Mouse (Mus musculus) stomach, embryonic 16.5 days (tissue): ENCODE results near the gene Asprv1. TPM values are rescaled to one million over a fixed set of nuclear protein-coding genes. Genes with fewer than 3 reads are reported as not detected.
A peak's percentile ranks its signal among the peaks of the same experiment; 100 is the strongest.

ENCODE experiments used
- ATAC-seq: fragments of 200-750 bp; cut with Nextera tagmentation; 2 replicates; pipeline ENCODE4 v1.8.0; 2017; ENCODE audit warnings: moderate number of reproducible peaks, moderate TSS enrichment; ENCODE audit not compliant: insufficient read depth, low FRiP score
- H3K27ac ChIP-seq: fragments of 300-500 bp; sonication (generic); 2 replicates; pipeline ENCODE4 v1.5.1; 2014; ENCODE audit warnings: low read length
- H3K27me3 ChIP-seq: fragments of 300-500 bp; sonication (generic); 2 replicates; pipeline ENCODE4 v1.6.1; 2014; ENCODE audit warnings: low read length, control low read depth, mixed read lengths; ENCODE audit not compliant: control insufficient read depth, insufficient read depth
- H3K36me3 ChIP-seq: fragments of 300-500 bp; sonication (generic); 2 replicates; pipeline ENCODE4 v1.6.1; 2014; ENCODE audit warnings: low read length; ENCODE audit not compliant: control insufficient read depth, insufficient read depth
- H3K4me1 ChIP-seq: fragments of 300-500 bp; sonication (generic); 2 replicates; pipeline ENCODE4 v1.6.1; 2014; ENCODE audit warnings: low read length, control low read depth, mixed read lengths; ENCODE audit not compliant: control insufficient read depth, insufficient read depth
- H3K4me2 ChIP-seq: fragments of 300-500 bp; sonication (generic); 2 replicates; pipeline ENCODE4 v1.6.1; 2014; ENCODE audit warnings: low read depth, low read length, mixed read lengths
- H3K4me3 ChIP-seq: fragments of 300-500 bp; sonication (generic); replicated peaks from 2 replicates; pipeline ENCODE4 v1.5.1; 2014; ENCODE audit warnings: mild to moderate bottlenecking, low read length
- H3K9ac ChIP-seq: fragments of 300-500 bp; sonication (generic); 2 replicates; pipeline ENCODE4 v1.6.1; 2014; ENCODE audit warnings: low read length
- H3K9me3 ChIP-seq: fragments of 300-500 bp; sonication (generic); replicated peaks from 2 replicates; pipeline ENCODE4 v1.6.1; 2016; ENCODE audit warnings: low read length, control low read depth; ENCODE audit not compliant: control insufficient read depth
- WGBS: fragments of 180-500 bp; shearing (Covaris S2); extraction: QIAGEN DNeasy Blood & Tissue Kit; methylation state at CpG from one replicate; pipeline ENCODE4 v1.1.7; 2014; 5-methylcytosine and 5-hydroxymethylcytosine counted together
- polyA plus RNA-seq: library from polyadenylated mRNA; unstranded; fragments of >200 nt; fragmentation: Nextera tagmentation; extraction: Ambion mirVana; gene quantifications from 2 replicates; pipeline ENCODE4 v1.2.1, GENCODE M21; 2015

Gene Asprv1
- polyA plus RNA-seq, 1 experiment from 2014 or later = 360 TPM

DNA sequence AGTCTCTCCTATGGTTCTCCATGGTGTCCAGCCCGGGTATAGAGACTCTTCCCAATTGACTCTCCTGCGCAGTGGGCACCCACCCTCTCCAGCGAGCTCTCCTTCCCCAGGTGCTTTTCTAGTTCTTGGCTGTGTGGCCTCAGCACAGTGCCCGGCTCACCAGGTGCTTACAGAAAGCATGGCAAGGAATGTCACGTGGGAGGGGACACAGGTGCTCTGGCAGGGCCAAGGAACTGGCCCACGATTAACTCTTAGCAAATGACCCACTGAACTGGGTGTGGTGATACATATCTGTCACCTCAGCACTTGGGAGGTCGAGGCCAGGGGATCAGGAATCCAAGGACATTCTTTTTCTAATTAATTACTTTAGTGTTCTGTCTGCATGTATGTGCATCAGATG lies 18.2 kb downstream of the Asprv1 start:
- Histone ChIP-seq H3K9me3 (no peaks in the 10 kb centered on the region), H3K4me2 (no peak overlapping the region), H3K27me3 (no peaks in the 10 kb centered on the region), H3K4me3 (no peak overlapping the region), H3K9ac (no peak overlapping the region), H3K36me3 (peaks cover 10% of the 10 kb centered on the region; the same call in 1 of the 2 replicates), H3K4me1 (no peaks in the 10 kb centered on the region), H3K27ac (no peak overlapping the region)
- ATAC-seq = no peak
- WGBS = 62% methylated on average over 7 of the region's 7 CpGs

DNA sequence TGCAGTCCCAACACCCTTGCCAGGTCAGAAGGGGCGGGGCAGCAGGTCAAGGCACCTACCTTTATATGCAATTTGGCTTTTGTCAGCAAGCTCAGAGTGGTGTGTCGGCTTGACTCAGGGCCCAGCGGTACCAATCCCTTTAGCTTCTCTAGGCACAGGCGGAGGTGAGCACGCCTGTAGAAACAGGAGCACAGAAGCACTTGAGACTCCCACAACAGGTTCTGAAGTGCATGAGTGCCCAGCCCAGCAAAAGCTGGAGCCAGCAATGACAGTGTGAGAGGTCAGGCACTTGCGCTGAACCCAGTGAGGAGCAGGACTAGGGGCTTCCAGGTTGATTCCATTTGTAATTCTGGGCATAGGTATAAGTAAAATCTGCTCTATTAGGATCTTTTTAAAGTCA lies 25.1 kb downstream of the Asprv1 start:
- Histone ChIP-seq H3K9ac (no peak overlapping the region), H3K4me2 (no peak overlapping the region), H3K9me3 (no peaks in the 10 kb centered on the region), H3K27ac (no peak overlapping the region), H3K36me3 (peaks cover 15% of the 10 kb centered on the region), H3K4me1 (no peaks in the 10 kb centered on the region), H3K4me3 (no peak overlapping the region), H3K27me3 (no peaks in the 10 kb centered on the region)
- WGBS = 88% methylated on average over 6 of the region's 6 CpGs
- ATAC-seq = no peak

DNA sequence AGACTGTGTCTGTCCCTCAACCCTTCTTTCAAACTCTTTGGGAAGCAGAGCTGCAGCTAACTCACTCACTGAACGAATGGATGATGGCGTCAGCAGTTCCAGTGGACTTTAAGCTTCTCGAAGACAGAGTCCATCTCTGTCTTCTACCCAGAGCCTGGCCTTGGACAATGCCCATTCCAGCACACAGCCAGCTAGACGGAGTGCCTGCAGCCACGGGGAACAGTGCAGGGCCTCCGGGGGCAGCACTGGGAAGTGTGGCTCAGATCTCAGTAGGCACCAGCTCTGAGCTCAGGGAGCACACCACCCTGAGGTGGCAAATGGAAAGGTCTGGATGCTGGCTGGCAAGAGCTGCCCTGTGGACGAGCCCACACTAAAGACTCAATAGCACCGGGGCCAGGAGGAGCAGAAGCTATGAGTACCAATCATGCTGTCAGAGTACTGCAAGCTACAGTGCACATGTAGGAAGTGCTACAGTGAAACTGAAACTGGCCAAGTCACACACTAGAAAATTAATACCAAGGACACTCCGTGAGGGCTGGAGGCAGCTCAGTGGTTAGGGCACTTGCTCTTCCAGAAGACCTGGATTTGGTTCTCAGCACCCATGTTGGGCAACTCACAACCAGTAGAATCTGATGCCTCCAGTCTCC lies 26.4 kb downstream of the Asprv1 start:
- no peaks in the 10 kb centered on the region for H3K27me3 ChIP-seq
- no peak overlapping the region for H3K27ac ChIP-seq
- H3K9ac ChIP-seq = no peak overlapping the region
- no peak overlapping the region for H3K4me3 ChIP-seq
- peak; percentile 25; the same call in 1 of the 2 replicates for ATAC-seq
- peaks cover 15% of the 10 kb centered on the region for H3K36me3 ChIP-seq
- 77% methylated on average over 9 of the region's 9 CpGs for WGBS
- no peak overlapping the region for H3K4me2 ChIP-seq
- no peaks in the 10 kb centered on the region for H3K4me1 ChIP-seq
- H3K9me3 ChIP-seq = no peaks in the 10 kb centered on the region

DNA sequence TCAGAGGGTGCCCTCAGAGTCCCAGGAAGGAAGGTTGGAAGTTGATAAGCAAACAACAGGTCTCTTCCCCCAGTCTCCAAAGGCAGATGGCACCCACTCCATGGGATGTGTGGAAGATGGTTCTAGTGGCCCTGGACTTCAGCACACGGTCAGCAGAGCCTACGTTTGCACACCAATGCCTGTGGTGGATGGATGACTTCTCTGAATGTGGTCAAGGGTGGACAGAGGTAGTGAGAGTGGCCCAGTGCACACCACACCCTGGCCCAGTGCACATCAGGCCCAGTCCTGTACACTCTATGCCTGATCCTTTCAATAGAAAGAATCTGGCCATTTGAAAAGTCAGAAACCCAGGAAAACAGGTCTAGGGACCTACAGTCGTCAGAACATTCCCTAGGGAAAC lies 30.5 kb downstream of the Asprv1 start:
- Histone ChIP-seq H3K4me2 (no peak overlapping the region), H3K4me1 (no peaks in the 10 kb centered on the region), H3K36me3 (peaks cover 6% of the 10 kb centered on the region; the same call in 1 of the 2 replicates), H3K4me3 (no peak overlapping the region), H3K27ac (no peak overlapping the region), H3K9me3 (no peaks in the 10 kb centered on the region), H3K9ac (no peak overlapping the region), H3K27me3 (no peaks in the 10 kb centered on the region)
- WGBS = 85% methylated on average over 3 of the region's 3 CpGs
- no peak for ATAC-seq

GRCm38 (mm10) chr6:86660161-86660877 lies 32.4 kb downstream of the Asprv1 start:
- no peak overlapping the region for H3K4me2 ChIP-seq
- H3K9me3 ChIP-seq = no peaks in the 10 kb centered on the region
- H3K36me3 ChIP-seq = peaks cover 6% of the 10 kb centered on the region; the same call in 1 of the 2 replicates
- no peaks in the 10 kb centered on the region for H3K4me1 ChIP-seq
- ATAC-seq = no peak
- 72% methylated on average over 9 of the region's 9 CpGs for WGBS
- no peak overlapping the region for H3K9ac ChIP-seq
- no peak overlapping the region for H3K27ac ChIP-seq
- no peaks in the 10 kb centered on the region for H3K27me3 ChIP-seq
- H3K4me3 ChIP-seq = no peak overlapping the region

DNA sequence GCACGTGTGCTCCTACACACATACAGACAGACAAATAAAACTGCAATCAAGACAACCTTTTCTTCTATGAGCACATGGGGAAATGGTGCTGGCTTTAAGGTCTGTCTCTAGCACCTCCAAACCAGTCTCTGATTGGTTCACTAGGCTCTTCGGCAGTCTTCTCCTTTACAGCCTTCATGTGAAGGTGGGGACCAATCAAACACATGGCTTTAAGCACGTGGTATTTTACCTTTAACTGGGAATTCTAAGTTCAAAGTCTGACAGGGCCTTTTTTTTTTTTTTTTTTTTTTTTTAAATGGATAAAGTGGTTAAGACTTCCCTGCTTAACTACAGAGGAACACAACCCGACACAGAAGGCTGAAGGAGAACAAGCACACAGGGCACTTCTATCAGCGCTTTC lies 37.1 kb downstream of the Asprv1 start:
- Histone ChIP-seq H3K27me3 (no peaks in the 10 kb centered on the region), H3K9ac (no peak overlapping the region), H3K27ac (no peak overlapping the region), H3K36me3 (0 out of 2 replicates have a peak, but pooled peaks cover 3% of the 10 kb centered on the region), H3K4me3 (no peak overlapping the region), H3K4me1 (peaks cover 18% of the 10 kb centered on the region), H3K9me3 (no peaks in the 10 kb centered on the region), H3K4me2 (no peak overlapping the region)
- ATAC-seq = no peak
- WGBS = 76% methylated on average over 5 of the region's 5 CpGs

GRCm38 (mm10) chr6:86665560-86666307 lies 37.8 kb downstream of the Asprv1 start:
- no peak for ATAC-seq
- no peak overlapping the region for H3K27ac ChIP-seq
- H3K4me2 ChIP-seq = no peak overlapping the region
- H3K4me1 ChIP-seq = peaks cover 20% of the 10 kb centered on the region
- WGBS = 76% methylated on average over 17 of the region's 17 CpGs
- 0 out of 2 replicates have a peak, but pooled peaks cover 3% of the 10 kb centered on the region for H3K36me3 ChIP-seq
- H3K9me3 ChIP-seq = no peaks in the 10 kb centered on the region
- no peak overlapping the region for H3K4me3 ChIP-seq
- H3K9ac ChIP-seq = no peak overlapping the region
- H3K27me3 ChIP-seq = no peaks in the 10 kb centered on the region

DNA sequence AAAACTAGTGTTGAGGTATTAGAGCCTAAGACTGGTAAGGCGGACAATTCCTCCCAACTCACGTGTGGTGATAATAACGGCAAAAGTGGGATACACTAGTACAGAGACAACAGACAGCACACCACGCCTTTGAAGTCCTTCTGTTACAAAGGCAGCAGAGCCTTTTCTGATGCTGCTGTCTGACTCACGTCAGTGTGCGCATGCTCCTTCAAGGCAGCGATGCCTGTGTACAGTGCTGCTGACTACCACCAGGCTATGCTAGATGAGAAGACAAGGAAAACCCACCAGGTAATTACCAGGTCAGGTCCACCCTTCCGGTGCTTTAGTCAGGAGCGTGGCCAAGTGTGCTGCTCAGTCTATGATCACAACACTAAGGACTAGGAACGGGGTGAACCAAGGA lies 39.1 kb downstream of the Asprv1 start:
- Histone ChIP-seq H3K27me3 (no peaks in the 10 kb centered on the region), H3K9ac (no peak overlapping the region), H3K4me3 (peak overlapping the region; percentile 91; the same call in 1 of the 2 replicates), H3K9me3 (no peaks in the 10 kb centered on the region), H3K36me3 (0 out of 2 replicates have a peak, but pooled peaks cover 3% of the 10 kb centered on the region), H3K27ac (no peak overlapping the region), H3K4me2 (peak overlapping the region; percentile 92; the same call in 1 of the 2 replicates), H3K4me1 (peaks cover 20% of the 10 kb centered on the region)
- 87% methylated on average over 10 of the region's 10 CpGs for WGBS
- no peak for ATAC-seq
